Mouse (Mus musculus): ENCODE data around the gene Gstz1. TPM values are rescaled to one million over a fixed set of nuclear protein-coding genes. Genes with fewer than 3 reads are reported as not detected.

Gene Gstz1
- polyA plus RNA-seq, 1 experiment from 2014 or later, result 44.8 TPM

DNA sequence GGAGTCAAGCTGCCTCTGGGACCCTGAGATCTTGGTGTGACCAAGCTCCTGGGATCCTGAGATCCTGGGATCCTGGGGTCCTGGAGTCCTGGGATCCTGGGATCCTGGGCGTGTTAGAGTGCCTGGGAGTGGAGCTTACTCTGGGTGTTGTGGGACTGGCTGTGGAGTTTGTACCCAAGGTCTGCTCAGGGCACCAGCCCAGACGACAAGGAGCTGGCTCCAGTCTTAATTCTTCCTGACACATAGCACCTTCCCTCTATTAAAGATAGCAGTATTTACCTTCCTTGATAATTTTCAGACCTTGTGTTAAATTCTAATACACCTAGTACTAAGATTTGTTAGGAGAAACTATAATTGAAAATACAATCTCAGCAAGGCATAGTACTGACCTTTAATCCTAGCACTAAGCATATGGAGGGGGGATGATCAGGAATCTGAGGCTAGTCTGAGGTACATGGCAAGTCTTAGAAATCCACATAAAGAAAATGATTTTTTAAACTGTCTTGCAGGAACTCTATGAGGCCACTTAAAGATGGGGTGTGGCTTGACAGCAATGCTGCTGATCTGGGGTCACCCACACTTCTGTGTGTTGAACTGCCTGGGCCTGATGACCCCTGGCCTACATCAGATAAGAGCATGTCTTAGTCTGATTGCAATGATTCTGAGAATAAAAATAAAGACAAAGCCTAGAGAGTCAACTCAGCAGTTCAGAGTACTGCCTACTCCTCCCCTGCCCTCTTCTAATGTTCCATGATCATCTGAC, 66.1 kb downstream of the Gstz1 start:
- Histone ChIP-seq H3K4me3 (ENCODE audit: low read length) (no peak overlapping the region), H3K4me1 (ENCODE audit: control insufficient read depth, insufficient read depth, low read length) (no peaks in the 10 kb centered on the region), H3K9ac (ENCODE audit: low read depth, low read length) (no peak overlapping the region), H3K9me3 (ENCODE audit: control insufficient read depth, low read length) (no peaks in the 10 kb centered on the region), H3K27me3 (ENCODE audit: control insufficient read depth, insufficient read depth, low read length) (no peaks in the 10 kb centered on the region), H3K27ac (ENCODE audit: low read depth, low read length) (no peak overlapping the region), H3K4me2 (replicated peaks; ENCODE audit: low read depth, low read length) (no peak overlapping the region), H3K36me3 (ENCODE audit: control insufficient read depth, insufficient read depth, low read length) (no peaks in the 10 kb centered on the region)
- 56% methylated on average over 2 of the region's 2 CpGs for WGBS
- no peak for ATAC-seq (ENCODE audit: low FRiP score, low TSS enrichment)

Other genes with a start within 250 kb of the Gstz1 start
- gene Cipc, start 200.1 kb upstream of the Gstz1 start, polyA plus RNA-seq (2014; fragmentation: Nextera tagmentation; extraction: Ambion mirVana), result 12.6 and 30.4 TPM in 2 replicates
- not detected in 2 replicates for gene Zdhhc22, start 156.7 kb upstream of the Gstz1 start, polyA plus RNA-seq (2014; fragmentation: Nextera tagmentation; extraction: Ambion mirVana)
- 0.08 TPM in 1 of 2 replicates, not detected in the other for gene Tmem63c, start 125.8 kb upstream of the Gstz1 start, polyA plus RNA-seq (2014; fragmentation: Nextera tagmentation; extraction: Ambion mirVana)
- 0.14 and 0.43 TPM in 2 replicates for gene Ngb, start 44.6 kb upstream of the Gstz1 start, polyA plus RNA-seq (2014; fragmentation: Nextera tagmentation; extraction: Ambion mirVana)
- 14.4 and 21.2 TPM in 2 replicates for gene Pomt2, start 803 bp downstream of the Gstz1 start, polyA plus RNA-seq (2014; fragmentation: Nextera tagmentation; extraction: Ambion mirVana)
- 1.1 and 1.2 TPM in 2 replicates for gene Samd15, start 52.6 kb downstream of the Gstz1 start, polyA plus RNA-seq (2014; fragmentation: Nextera tagmentation; extraction: Ambion mirVana)
- gene Tmed8, start 53.3 kb downstream of the Gstz1 start, polyA plus RNA-seq (2014; fragmentation: Nextera tagmentation; extraction: Ambion mirVana), result 2.0 and 2.9 TPM in 2 replicates
- gene Noxred1, start 91.6 kb downstream of the Gstz1 start, polyA plus RNA-seq (2014; fragmentation: Nextera tagmentation; extraction: Ambion mirVana), result 0.33 and 0.69 TPM in 2 replicates
- 42.9 and 50.7 TPM in 2 replicates for gene Vipas39, start 119.1 kb downstream of the Gstz1 start, polyA plus RNA-seq (2014; fragmentation: Nextera tagmentation; extraction: Ambion mirVana)
- gene Ahsa1, start 119.3 kb downstream of the Gstz1 start, polyA plus RNA-seq (2014; fragmentation: Nextera tagmentation; extraction: Ambion mirVana), result 203 and 219 TPM in 2 replicates
- gene Ism2, start 152.5 kb downstream of the Gstz1 start, polyA plus RNA-seq (2014; fragmentation: Nextera tagmentation; extraction: Ambion mirVana), result 0.36 and 0.54 TPM in 2 replicates
- 65.1 and 85.3 TPM in 2 replicates for gene Sptlc2, start 241.2 kb downstream of the Gstz1 start, polyA plus RNA-seq (2014; fragmentation: Nextera tagmentation; extraction: Ambion mirVana)

All from kidney, embryonic 14.5 days (tissue).